Mouse (Mus musculus) ES-E14 (cell line): Measurements from ENCODE around the gene Rpusd3.

Source experiments
- MAFK ChIP-seq: IDR thresholded peaks from 2 replicates; pipeline ENCODE4 v1.6.1; 2014; ENCODE audit warnings: mild to moderate bottlenecking, low read depth, low read length, inconsistent platforms; ENCODE audit not compliant: insufficient read depth
- ZNF384 ChIP-seq: IDR thresholded peaks from 2 replicates; pipeline ENCODE4 v1.6.1; 2012; ENCODE audit warnings: low read depth, low read length, inconsistent platforms

DNA sequence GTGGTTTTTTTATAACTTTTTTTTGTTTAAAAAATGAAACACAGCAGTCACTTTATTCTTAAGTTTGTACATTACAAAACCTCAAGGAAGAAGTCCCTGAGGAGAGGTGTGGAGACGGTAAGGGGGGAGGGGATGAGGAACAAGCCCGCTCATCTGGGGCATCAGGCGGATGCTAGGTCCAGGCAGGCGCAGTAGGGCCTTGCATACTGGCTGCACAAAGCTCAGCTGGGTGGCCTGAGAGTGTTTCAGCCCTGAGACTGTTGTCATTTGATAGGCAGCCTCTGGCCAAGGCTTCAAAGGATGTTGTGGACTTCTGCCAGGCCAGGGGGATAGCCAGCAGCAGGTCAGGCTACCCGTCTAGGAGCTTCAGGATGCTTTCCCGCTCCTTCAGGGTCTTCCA lies 52.5 kb downstream of the Rpusd3 start:
- TF ChIP-seq ZNF384 (no peak), MAFK (no peak)
